Mouse (Mus musculus) liver, embryonic 14.5 days (tissue): ENCODE results near the gene Rfx4.

Experiments used
- CTCF ChIP-seq: IDR thresholded peaks from 2 replicates; pipeline ENCODE4 v1.5.1; 2016; ENCODE audit warnings: antibody characterized with exemption, low read depth, control low read depth
- EP300 ChIP-seq: IDR thresholded peaks from 2 replicates; pipeline ENCODE4 v1.6.1; 2016; ENCODE audit warnings: antibody characterized with exemption, low read depth

GRCm38 (mm10) chr10:84722711-84723110 is 33.2 kb upstream of the Rfx4 start:
- TF ChIP-seq EP300 (no peak), CTCF (no peak)
